Mouse (Mus musculus) lung, postnatal 0 days (tissue): ENCODE data around the gene Pknox2.

Source experiments
- CTCF ChIP-seq: IDR thresholded peaks from 2 replicates; pipeline ENCODE4 v1.5.1; 2016; ENCODE audit warnings: antibody characterized with exemption, mild to moderate bottlenecking
- EP300 ChIP-seq: IDR thresholded peaks from 2 replicates; pipeline ENCODE4 v1.6.1; 2016; ENCODE audit warnings: antibody characterized with exemption, mild to moderate bottlenecking, control low read depth

DNA sequence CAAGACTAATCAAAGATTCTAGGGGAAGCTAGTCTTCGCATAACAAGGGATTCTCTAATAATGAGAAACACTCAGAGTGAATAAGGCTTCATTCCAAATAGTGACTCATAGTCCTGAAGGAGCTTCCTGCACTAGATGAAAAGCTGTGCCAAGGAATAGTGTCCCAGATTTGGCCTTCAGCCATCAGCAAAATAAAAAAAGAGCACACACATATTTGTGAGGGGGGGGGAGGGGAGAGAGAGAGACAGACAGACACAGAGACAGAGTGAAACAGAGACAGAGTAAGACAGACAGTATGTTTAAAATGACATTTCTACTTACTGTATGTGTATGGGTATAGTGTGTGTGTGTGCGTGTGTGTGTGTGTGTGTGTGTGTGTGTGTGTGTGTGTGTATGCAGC is 61.8 kb downstream of the Pknox2 start:
- no peak for TF ChIP-seq CTCF
- peak; percentile 73 for TF ChIP-seq EP300
